Mouse (Mus musculus): ENCODE measurements around the gene Gm12800. TPM values are rescaled to one million over a fixed set of nuclear protein-coding genes. Genes with fewer than 3 reads are reported as not detected.
"Not testable (repeated sequence)": the region's sequence is repeated elsewhere in the genome, so short reads cannot be mapped to it uniquely, and the experiment has no call there.

The Gm12800 gene
- polyA plus RNA-seq (2014; fragmentation: Nextera tagmentation; extraction: Ambion mirVana): not detected in 2 replicates

- not testable (repeated sequence) for H3K4me2 ChIP-seq; ATAC-seq (replicated peaks; ENCODE audit: low FRiP score); DNase-seq (ENCODE audit: low spot score); H3K9ac ChIP-seq (ENCODE audit: low read depth, low read length); H3K4me3 ChIP-seq (ENCODE audit: low read depth, low read length); H3K27ac ChIP-seq (ENCODE audit: low read depth, low read length); H3K4me1 ChIP-seq (replicated peaks; ENCODE audit: control insufficient read depth, insufficient read depth, low read length); H3K27me3 ChIP-seq (replicated peaks; ENCODE audit: control insufficient read depth, insufficient read depth, low read length); H3K9me3 ChIP-seq (ENCODE audit: control insufficient read depth, low read length); H3K36me3 ChIP-seq (ENCODE audit: control insufficient read depth, insufficient read depth, low read length)
- 91% methylated on average over 1 of the region's 2 CpGs for WGBS
Observed at GRCm38 (mm10) chr4:101908821-101909220, at the start of gene Gm12800. Gene Gm12800, plus strand, starts transcription at chr4:101909121.

DNA sequence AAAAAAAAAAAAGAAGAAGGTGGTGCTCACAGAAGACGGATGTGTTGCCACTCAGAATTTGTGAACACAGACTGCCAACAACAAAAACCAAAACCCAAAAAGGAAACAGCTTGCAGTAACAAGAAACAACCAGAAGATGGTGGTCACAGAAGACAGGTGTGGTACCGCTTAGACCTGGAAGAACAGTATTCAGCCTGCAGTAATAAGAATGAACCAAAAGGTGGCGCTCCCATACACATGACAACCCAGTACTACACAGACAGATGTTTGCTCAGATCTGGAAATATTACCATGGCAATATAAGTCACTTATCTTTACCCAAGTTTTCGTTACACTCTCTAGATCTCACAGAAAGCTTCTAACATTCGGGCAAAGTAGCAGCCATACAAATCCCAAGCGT lies 48.0 kb upstream of the Gm12800 start:
- Histone ChIP-seq H3K27me3 (replicated peaks; ENCODE audit: control insufficient read depth, insufficient read depth, low read length) (no peaks in the 10 kb centered on the region), H3K27ac (ENCODE audit: low read depth, low read length) (no peak overlapping the region), H3K9ac (ENCODE audit: low read depth, low read length) (no peak overlapping the region), H3K4me1 (replicated peaks; ENCODE audit: control insufficient read depth, insufficient read depth, low read length) (no peaks in the 10 kb centered on the region), H3K4me2 (no peak overlapping the region), H3K9me3 (ENCODE audit: control insufficient read depth, low read length) (no peaks in the 10 kb centered on the region), H3K4me3 (ENCODE audit: low read depth, low read length) (no peak overlapping the region), H3K36me3 (ENCODE audit: control insufficient read depth, insufficient read depth, low read length) (no peaks in the 10 kb centered on the region)
- ATAC-seq (replicated peaks; ENCODE audit: low FRiP score): no peak
- DNase-seq (ENCODE audit: low spot score): no peak
- 41% methylated on average over 6 of the region's 6 CpGs for WGBS

DNA sequence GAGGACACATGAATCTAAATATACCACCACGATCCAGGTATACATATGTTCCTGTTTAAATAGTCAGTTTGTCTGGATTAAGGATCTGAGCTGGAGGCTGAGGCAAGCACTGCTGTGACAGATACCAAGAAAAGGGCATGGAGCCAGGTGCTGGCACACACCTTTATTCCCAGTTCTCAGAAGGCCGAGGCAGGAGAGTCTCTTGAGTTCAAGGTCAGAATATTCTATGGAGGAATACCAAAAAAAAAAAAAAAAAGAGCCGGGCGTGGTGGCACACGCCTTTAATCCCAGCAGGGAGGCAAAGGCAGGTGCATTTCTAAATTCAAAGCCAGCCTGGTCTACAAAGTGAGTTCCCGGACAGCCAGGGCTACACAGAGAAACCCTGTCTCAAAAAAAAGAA lies 46.6 kb upstream of the Gm12800 start:
- Histone ChIP-seq H3K4me2 (no peak overlapping the region), H3K27me3 (replicated peaks; ENCODE audit: control insufficient read depth, insufficient read depth, low read length) (no peaks in the 10 kb centered on the region), H3K4me3 (ENCODE audit: low read depth, low read length) (no peak overlapping the region), H3K4me1 (replicated peaks; ENCODE audit: control insufficient read depth, insufficient read depth, low read length) (no peaks in the 10 kb centered on the region), H3K9ac (ENCODE audit: low read depth, low read length) (no peak overlapping the region), H3K36me3 (ENCODE audit: control insufficient read depth, insufficient read depth, low read length) (no peaks in the 10 kb centered on the region), H3K9me3 (ENCODE audit: control insufficient read depth, low read length) (no peaks in the 10 kb centered on the region), H3K27ac (ENCODE audit: low read depth, low read length) (no peak overlapping the region)
- ATAC-seq (replicated peaks; ENCODE audit: low FRiP score) (no peak), DNase-seq (ENCODE audit: low spot score) (no peak)
- WGBS: 81% methylated on average over 6 of the region's 6 CpGs

DNA sequence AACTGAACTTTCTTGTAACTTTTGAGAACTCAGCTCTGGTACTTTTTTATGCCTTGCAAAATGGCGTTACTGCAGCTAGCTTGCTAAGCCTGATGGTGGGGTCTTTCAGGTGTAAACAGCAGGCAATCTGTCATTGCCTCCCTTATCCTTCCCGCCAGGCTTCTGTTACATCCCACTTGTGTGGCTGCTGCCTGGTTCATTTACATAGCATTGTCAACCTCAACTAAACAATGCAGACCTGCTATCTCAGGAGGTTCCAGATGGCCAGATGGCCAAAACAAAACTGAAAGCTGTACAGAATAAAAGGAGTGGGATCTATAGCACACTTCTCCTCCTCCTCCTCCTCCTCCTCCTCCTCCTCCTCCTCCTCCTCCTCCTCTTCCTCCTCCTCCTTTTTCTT lies 36.9 kb upstream of the Gm12800 start:
- not testable (repeated sequence) for H3K36me3 ChIP-seq (ENCODE audit: control insufficient read depth, insufficient read depth, low read length); H3K9ac ChIP-seq (ENCODE audit: low read depth, low read length); H3K4me2 ChIP-seq; DNase-seq (ENCODE audit: low spot score); H3K4me3 ChIP-seq (ENCODE audit: low read depth, low read length); H3K4me1 ChIP-seq (replicated peaks; ENCODE audit: control insufficient read depth, insufficient read depth, low read length); ATAC-seq (replicated peaks; ENCODE audit: low FRiP score); H3K27me3 ChIP-seq (replicated peaks; ENCODE audit: control insufficient read depth, insufficient read depth, low read length); H3K9me3 ChIP-seq (ENCODE audit: control insufficient read depth, low read length); H3K27ac ChIP-seq (ENCODE audit: low read depth, low read length)
- 59% methylated on average over 2 of the region's 2 CpGs for WGBS

DNA sequence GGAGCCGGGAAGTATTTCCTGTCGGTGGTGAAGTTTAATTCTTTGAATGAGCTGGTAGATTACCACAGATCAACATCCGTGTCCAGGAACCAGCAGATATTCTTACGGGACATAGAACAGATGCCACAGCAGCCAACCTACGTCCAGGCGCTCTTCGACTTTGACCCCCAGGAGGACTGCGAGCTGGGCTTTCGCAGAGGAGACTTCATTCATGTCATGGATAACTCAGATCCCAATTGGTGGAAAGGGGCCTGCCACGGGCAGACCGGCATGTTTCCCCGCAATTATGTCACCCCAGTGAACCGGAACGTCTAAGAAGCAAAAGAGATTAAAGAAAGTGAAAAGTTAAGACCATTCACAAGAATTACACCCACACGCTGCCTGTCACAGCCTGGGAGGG lies 33.2 kb upstream of the Gm12800 start:
- H3K27ac ChIP-seq (ENCODE audit: low read depth, low read length); H3K9me3 ChIP-seq (ENCODE audit: control insufficient read depth, low read length); ATAC-seq (replicated peaks; ENCODE audit: low FRiP score); H3K4me1 ChIP-seq (replicated peaks; ENCODE audit: control insufficient read depth, insufficient read depth, low read length); H3K27me3 ChIP-seq (replicated peaks; ENCODE audit: control insufficient read depth, insufficient read depth, low read length); H3K4me3 ChIP-seq (ENCODE audit: low read depth, low read length); H3K4me2 ChIP-seq; H3K36me3 ChIP-seq (ENCODE audit: control insufficient read depth, insufficient read depth, low read length); DNase-seq (ENCODE audit: low spot score); H3K9ac ChIP-seq (ENCODE audit: low read depth, low read length): not testable (repeated sequence)
- 87% methylated on average over 15 of the region's 15 CpGs for WGBS

DNA sequence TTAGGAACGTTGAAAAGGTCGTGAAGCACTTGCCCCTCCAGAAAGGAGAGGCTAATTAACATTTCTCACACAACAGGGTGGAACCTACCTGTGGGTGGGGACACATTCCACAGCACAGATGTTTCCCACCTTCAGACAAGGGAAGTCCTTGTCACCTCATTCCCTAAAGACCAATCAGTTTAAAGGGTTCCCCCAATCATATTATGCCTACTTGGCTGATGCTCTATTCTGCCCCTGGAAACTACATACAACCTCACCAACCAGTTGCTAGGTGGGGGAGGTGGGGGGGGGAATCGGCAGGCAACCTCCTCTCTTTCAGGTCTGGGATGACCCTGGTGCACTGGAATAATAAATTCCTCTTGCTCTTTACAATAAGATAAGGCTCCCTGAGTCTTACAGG lies 25.3 kb upstream of the Gm12800 start:
- Histone ChIP-seq H3K9ac (ENCODE audit: low read depth, low read length) (no peak overlapping the region), H3K4me2 (no peak overlapping the region), H3K27ac (ENCODE audit: low read depth, low read length) (no peak overlapping the region), H3K4me3 (ENCODE audit: low read depth, low read length) (no peak overlapping the region), H3K9me3 (ENCODE audit: control insufficient read depth, low read length) (0 out of 2 replicates have a peak, but pooled peaks cover 2% of the 10 kb centered on the region), H3K4me1 (replicated peaks; ENCODE audit: control insufficient read depth, insufficient read depth, low read length) (no peaks in the 10 kb centered on the region), H3K27me3 (replicated peaks; ENCODE audit: control insufficient read depth, insufficient read depth, low read length) (no peaks in the 10 kb centered on the region), H3K36me3 (ENCODE audit: control insufficient read depth, insufficient read depth, low read length) (no peaks in the 10 kb centered on the region)
- DNase-seq (ENCODE audit: low spot score): no peak
- ATAC-seq (replicated peaks; ENCODE audit: low FRiP score): no peak
- WGBS: 29% methylated on average over 3 of the region's 3 CpGs

GRCm38 (mm10) chr4:101889377-101889776 lies 19.5 kb upstream of the Gm12800 start:
- DNase-seq (ENCODE audit: low spot score): no peak
- H3K27ac ChIP-seq (ENCODE audit: low read depth, low read length): no peak overlapping the region
- H3K4me3 ChIP-seq (ENCODE audit: low read depth, low read length): no peak overlapping the region
- H3K27me3 ChIP-seq (replicated peaks; ENCODE audit: control insufficient read depth, insufficient read depth, low read length): no peaks in the 10 kb centered on the region
- no peak overlapping the region for H3K9ac ChIP-seq (ENCODE audit: low read depth, low read length)
- no peak for ATAC-seq (replicated peaks; ENCODE audit: low FRiP score)
- no peak overlapping the region for H3K4me2 ChIP-seq
- no peaks in the 10 kb centered on the region for H3K36me3 ChIP-seq (ENCODE audit: control insufficient read depth, insufficient read depth, low read length)
- H3K4me1 ChIP-seq (replicated peaks; ENCODE audit: control insufficient read depth, insufficient read depth, low read length): no peaks in the 10 kb centered on the region
- H3K9me3 ChIP-seq (ENCODE audit: control insufficient read depth, low read length): 0 out of 2 replicates have a peak, but pooled peaks cover 2% of the 10 kb centered on the region

- Histone ChIP-seq H3K27ac (ENCODE audit: low read depth, low read length) (no peak within 1 kb of the TSS), H3K27me3 (replicated peaks; ENCODE audit: control insufficient read depth, insufficient read depth, low read length) (no peaks in the 10 kb centered on the region), H3K9ac (ENCODE audit: low read depth, low read length) (no peak within 1 kb of the TSS), H3K4me3 (ENCODE audit: low read depth, low read length) (no peak within 1 kb of the TSS), H3K9me3 (ENCODE audit: control insufficient read depth, low read length) (no peaks in the 10 kb centered on the region), H3K4me2 (no peak within 1 kb of the TSS), H3K36me3 (ENCODE audit: control insufficient read depth, insufficient read depth, low read length) (no peaks in the 10 kb centered on the region), H3K4me1 (replicated peaks; ENCODE audit: control insufficient read depth, insufficient read depth, low read length) (no peaks in the 10 kb centered on the region)
- no peak; the same call in 1 of the 2 replicates for ATAC-seq (replicated peaks; ENCODE audit: low FRiP score)
- DNase-seq (ENCODE audit: low spot score): no peak
- 74% methylated on average over 7 of the region's 7 CpGs for WGBS
Observed at GRCm38 (mm10) chr4:101893656-101894420, 15.1 kb upstream of the Gm12800 start, which contains the start of gene C130073F10Rik. Gene C130073F10Rik, minus strand, starts transcription at chr4:101893789.

GRCm38 (mm10) chr4:101940107-101940506 lies 31.2 kb downstream of the Gm12800 start, which contains the start of gene Gm12794:
Gene Gm12794, plus strand, starts transcription at chr4:101940407.
- not testable (repeated sequence) for H3K27me3 ChIP-seq (replicated peaks; ENCODE audit: control insufficient read depth, insufficient read depth, low read length); H3K9ac ChIP-seq (ENCODE audit: low read depth, low read length); H3K36me3 ChIP-seq (ENCODE audit: control insufficient read depth, insufficient read depth, low read length); H3K4me1 ChIP-seq (replicated peaks; ENCODE audit: control insufficient read depth, insufficient read depth, low read length); H3K9me3 ChIP-seq (ENCODE audit: control insufficient read depth, low read length); DNase-seq (ENCODE audit: low spot score); H3K4me3 ChIP-seq (ENCODE audit: low read depth, low read length); H3K4me2 ChIP-seq; H3K27ac ChIP-seq (ENCODE audit: low read depth, low read length); ATAC-seq (replicated peaks; ENCODE audit: low FRiP score)
- WGBS: 55% methylated on average over 2 of the region's 2 CpGs
